Mouse (Mus musculus) thymus, postnatal 10 days (tissue): ENCODE results near the gene Tlr7.

Experiments
- DNase-seq, 2 experiments: peaks; one replicate each; pipeline ENCODE4 v3.0.0; 2021; ENCODE audit warnings: low spot score in 2 of 2

Tlr7 gene

DNA sequence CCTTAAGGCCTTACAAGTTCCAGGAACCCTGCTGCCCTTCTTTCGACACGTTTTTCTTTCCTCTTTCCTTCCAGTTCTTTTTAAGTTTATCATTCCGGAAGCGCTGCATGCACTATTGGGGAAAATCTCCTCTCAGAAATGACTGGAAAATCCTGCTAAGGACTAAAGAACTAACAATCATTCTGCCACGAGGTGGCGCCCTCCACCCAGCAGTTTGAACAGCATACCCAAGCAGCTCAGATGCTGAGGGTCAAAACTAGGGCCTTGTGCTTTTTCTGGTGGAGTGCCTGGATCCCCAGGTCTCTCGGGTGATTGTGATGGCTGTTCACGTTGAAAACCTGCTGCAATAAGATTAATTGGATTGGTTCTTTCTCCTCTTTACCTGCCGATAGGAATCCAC is 53.4 kb downstream of the Tlr7 start:
- DNase-seq, result peak; percentile 26 to 59

DNA sequence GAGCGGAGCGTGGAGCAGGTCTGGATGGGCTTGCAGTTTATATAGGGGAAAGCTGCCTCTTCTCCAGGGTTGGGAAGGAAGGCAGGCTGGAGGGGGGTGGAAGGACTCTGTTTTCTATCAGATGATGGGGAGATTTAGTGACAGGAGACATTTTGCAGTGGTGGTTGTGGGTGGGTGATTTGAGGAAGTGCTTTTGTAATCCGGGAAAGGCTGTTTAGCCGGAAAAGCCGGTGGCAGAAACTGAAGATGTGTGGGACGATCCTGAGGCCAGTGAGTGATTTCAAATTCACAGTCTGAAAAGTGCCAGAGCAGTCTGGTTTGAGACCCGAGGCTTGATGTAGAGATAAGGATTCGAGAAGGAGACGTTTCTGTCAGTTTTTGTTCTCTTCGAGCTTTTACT is 53.8 kb downstream of the Tlr7 start:
- DNase-seq, result peak in 1 of 2 experiments; percentile 2

GRCm38 (mm10) chrX:167264086-167264485 is 66.3 kb downstream of the Tlr7 start, which contains the start of gene Tlr8:
Tlr8 (minus strand) TSS chrX:167264329.
- DNase-seq, result no peak

DNA sequence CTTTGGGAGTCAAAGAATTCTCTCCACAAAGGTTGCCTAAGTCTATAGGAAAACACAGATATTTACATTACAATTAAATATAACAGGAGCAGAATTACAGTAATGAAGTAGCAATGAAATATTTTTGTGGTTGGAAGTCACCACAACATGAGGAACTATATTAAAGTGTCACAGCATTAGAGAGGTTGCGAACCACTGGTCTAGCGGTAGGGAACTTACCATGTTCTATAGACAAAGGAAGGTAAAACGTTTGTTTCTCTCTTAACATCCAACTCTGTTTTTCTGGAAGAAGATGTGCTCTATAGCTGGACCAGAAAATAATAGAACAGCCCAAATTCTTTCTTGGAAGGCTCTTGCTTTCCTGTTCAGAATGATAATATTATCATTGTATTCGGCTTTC is 66.8 kb downstream of the Tlr7 start:
- DNase-seq, result no peak
